Mouse (Mus musculus): ENCODE results near the gene Cdk6.
"Not testable (repeated sequence)": the region's sequence is repeated elsewhere in the genome, so short reads cannot be mapped to it uniquely, and the experiment has no call there.

The Cdk6 gene

GRCm38 (mm10) chr5:3439386-3439785, 98.1 kb downstream of the Cdk6 start:
- DNase-seq, result not testable (repeated sequence)

GRCm38 (mm10) chr5:3442524-3442923, 101.2 kb downstream of the Cdk6 start:
- not testable (repeated sequence) for DNase-seq

- not testable (repeated sequence) for DNase-seq
These were observed 109.9 kb downstream of the Cdk6 start for GRCm38 (mm10) chr5:3451233-3451632.

- not testable (repeated sequence) for DNase-seq
These were observed 112.7 kb downstream of the Cdk6 start for GRCm38 (mm10) chr5:3453946-3454345.

GRCm38 (mm10) chr5:3460907-3461306, 119.6 kb downstream of the Cdk6 start:
- DNase-seq, result no peak

- no peak for DNase-seq
These were observed 120.1 kb downstream of the Cdk6 start for GRCm38 (mm10) chr5:3461401-3461800.

- no peak for DNase-seq
These were observed 121.8 kb downstream of the Cdk6 start for GRCm38 (mm10) chr5:3462897-3463757.

GRCm38 (mm10) chr5:3463758-3464157, 122.5 kb downstream of the Cdk6 start:
- no peak for DNase-seq

- no peak for DNase-seq
These were observed 125.0 kb downstream of the Cdk6 start for GRCm38 (mm10) chr5:3466069-3466877.

- DNase-seq, result no peak
These were observed 129.6 kb downstream of the Cdk6 start for GRCm38 (mm10) chr5:3470866-3471265.

GRCm38 (mm10) chr5:3472311-3473156, 131.2 kb downstream of the Cdk6 start:
- no peak for DNase-seq

GRCm38 (mm10) chr5:3477711-3478110, 136.4 kb downstream of the Cdk6 start:
- no peak for DNase-seq

GRCm38 (mm10) chr5:3478216-3478615, 136.9 kb downstream of the Cdk6 start:
- no peak for DNase-seq

GRCm38 (mm10) chr5:3479016-3479795, 137.9 kb downstream of the Cdk6 start:
- no peak for DNase-seq

- no peak for DNase-seq
These were observed 139.5 kb downstream of the Cdk6 start for GRCm38 (mm10) chr5:3480637-3481395.

GRCm38 (mm10) chr5:3482474-3482873, 141.2 kb downstream of the Cdk6 start:
- DNase-seq, result no peak

- DNase-seq, result no peak
These were observed 141.9 kb downstream of the Cdk6 start for GRCm38 (mm10) chr5:3483054-3483722.

GRCm38 (mm10) chr5:3486579-3487282, 145.4 kb downstream of the Cdk6 start:
- no peak for DNase-seq

GRCm38 (mm10) chr5:3488146-3488774, 147.0 kb downstream of the Cdk6 start:
- DNase-seq, result no peak

- DNase-seq, result no peak
These were observed 149.1 kb downstream of the Cdk6 start for GRCm38 (mm10) chr5:3490358-3490757.

Measured in kidney, adult 18-20 months (tissue).